Mouse (Mus musculus) heart, adult 9 months (tissue): ENCODE measurements around the gene Pnliprp1.

Experiments
- DNase-seq, 2 experiments: peaks; one replicate each; pipeline ENCODE4 v3.0.0; 2022; ENCODE audit warnings: low spot score in 2 of 2

The Pnliprp1 gene

GRCm38 (mm10) chr19:58776461-58776860, 47.8 kb downstream of the Pnliprp1 start:
- no peak for DNase-seq

GRCm38 (mm10) chr19:58781566-58781965, 52.9 kb downstream of the Pnliprp1 start:
- DNase-seq = no peak

GRCm38 (mm10) chr19:58783938-58784337, 55.3 kb downstream of the Pnliprp1 start:
- no peak for DNase-seq

GRCm38 (mm10) chr19:58789194-58789593, 60.5 kb downstream of the Pnliprp1 start:
- DNase-seq = no peak
